Mouse (Mus musculus) erythroblast, embryonic 14.5 days (primary cell): ENCODE results near the gene Soat2.

Source experiments
- GATA1 ChIP-seq: IDR thresholded peaks from 2 replicates; pipeline ENCODE4 v1.6.1; 2012; ENCODE audit warnings: low read length, inconsistent platforms, mixed read lengths
- TAL1 ChIP-seq: IDR thresholded peaks from 3 replicates; pipeline ENCODE4 v1.6.1; 2012; ENCODE audit warnings: low read length, inconsistent platforms, mixed read lengths

GRCm38 (mm10) chr15:102203835-102204381 is 53.6 kb downstream of the Soat2 start:
- TF ChIP-seq GATA1 (no peak), TAL1 (no peak)
